Mouse (Mus musculus) adipocyte (in vitro differentiated cells): ENCODE data around the gene Prox1.

Experiments used
- DNase-seq: peaks from one replicate; pipeline ENCODE4 v3.0.0-alpha.2; 2016; ENCODE audit warnings: low spot score

The Prox1 gene

GRCm38 (mm10) chr1:190076601-190077000 is 93.9 kb downstream of the Prox1 start:
- no peak for DNase-seq
